Mouse (Mus musculus): Measurements from ENCODE around the gene Gpd1l.

- TF ChIP-seq POLR2A (IDR thresholded peaks at IDR 0.05; ENCODE audit: insufficient read depth, low read depth, low read length): no peak
- peak; percentile 26; the same call in 1 of the 2 replicates for TF ChIP-seq CTCF (IDR thresholded peaks at IDR 0.05)
- no peak for TF ChIP-seq EP300 (IDR thresholded peaks at IDR 0.05; ENCODE audit: insufficient read depth, low read depth, low read length)
Observed at GRCm38 (mm10) chr9:114945576-114945975, 11.8 kb upstream of the Gpd1l start.

Measured in heart, adult 2 months (tissue).